Mouse (Mus musculus) mature B cell (primary cell): ENCODE data around the gene Adcy6.

Source experiments
- in situ Hi-C: fragments of 300-500 bp; cut with MboI; formaldehyde crosslinking; loops from 2 replicates; pipeline ENCODE4 v1.14.3; 2019

Gene Adcy6

DNA sequence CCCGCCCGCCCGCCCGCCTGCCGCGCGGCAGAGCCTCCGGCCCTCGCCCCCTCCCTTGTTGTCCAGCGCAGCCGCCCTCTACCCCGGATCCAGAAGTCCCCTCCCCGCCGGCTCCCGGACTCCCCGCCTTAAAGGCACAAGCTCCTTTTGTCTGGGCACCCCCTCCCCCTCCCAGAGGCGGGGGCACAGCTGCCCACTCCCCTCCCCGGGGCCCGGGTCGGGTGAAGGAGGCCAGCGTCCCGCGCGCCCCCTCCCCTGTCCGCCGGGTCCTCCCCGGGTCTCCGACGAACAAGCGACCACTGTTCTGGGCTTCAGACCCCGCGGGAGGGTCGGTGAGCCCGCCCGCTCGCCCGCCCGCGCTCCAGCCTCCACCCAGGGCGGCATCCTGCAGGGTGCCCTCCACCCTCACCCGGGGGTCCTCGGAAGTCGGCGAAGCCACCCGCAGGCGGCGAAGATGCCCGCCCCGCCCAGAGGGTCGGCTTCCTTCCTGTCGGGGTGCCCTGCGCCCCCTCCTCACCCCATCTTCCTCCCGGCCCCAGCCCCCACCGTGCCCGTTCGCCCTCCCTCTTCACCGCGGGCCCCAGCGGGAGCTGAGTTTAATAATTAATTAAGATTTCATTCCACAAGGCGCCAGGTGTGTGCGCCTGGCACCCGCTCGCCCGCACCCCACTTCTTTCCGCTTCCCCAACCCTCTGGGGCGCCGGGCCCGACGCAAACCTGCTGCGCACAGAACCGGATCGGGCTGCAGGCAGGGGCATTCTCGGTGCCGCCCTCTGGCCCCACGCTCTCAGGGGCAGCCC is at the start of gene Adcy6:
Gene Adcy6, minus strand, starts transcription at position 746 of the 800 bp plus-strand sequence.
- in situ Hi-C loops, result loop anchor here (10.0 kb wide), 1 partner anchor 105 kb away; no protein-coding TSS in a partner anchor

GRCm38 (mm10) chr15:98656982-98657751 is 47.3 kb upstream of the Adcy6 start:
- in situ Hi-C loops, result no loop called here

DNA sequence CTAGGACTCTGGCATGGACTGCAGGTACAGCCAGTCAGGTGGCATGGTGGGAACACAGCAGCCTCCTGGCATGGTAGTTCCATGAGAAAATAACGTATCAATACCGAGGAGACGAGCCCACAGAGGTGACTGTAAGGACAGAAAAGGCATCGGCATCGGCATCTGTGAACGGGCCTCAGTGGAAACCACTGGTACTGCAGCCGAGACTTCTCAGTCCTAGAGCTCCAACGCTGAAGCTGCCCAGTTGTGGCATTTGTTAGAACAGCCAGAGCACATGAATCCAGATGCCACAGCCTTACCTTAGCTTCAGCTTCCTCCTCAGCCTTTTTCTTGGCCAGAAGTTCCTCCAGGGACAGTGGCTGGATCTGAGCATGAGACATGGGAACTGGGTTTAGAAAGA is 42.3 kb upstream of the Adcy6 start:
- in situ Hi-C loops, result no loop called here

- in situ Hi-C loops, result no loop called here
Measured at GRCm38 (mm10) chr15:98651431-98651830, 41.6 kb upstream of the Adcy6 start.

DNA sequence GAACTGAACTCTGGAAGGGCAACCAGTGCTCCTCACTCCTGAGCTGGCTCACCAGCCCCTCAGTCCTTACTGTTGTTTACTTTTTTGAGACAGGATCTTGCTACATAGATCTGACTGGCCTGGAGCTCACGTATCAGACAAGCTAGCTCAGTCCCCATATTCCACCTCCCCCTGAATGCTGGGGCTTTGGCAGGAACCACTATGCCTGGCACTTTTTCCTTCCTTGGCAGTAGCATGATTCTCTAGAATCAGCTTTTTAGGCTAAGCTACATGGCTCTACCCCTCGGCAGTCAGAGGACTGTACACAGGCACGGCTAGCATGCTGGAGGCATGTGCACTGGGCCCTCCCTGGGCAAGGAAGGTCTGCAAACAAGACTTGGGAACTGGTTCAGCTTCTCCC is 38.2 kb upstream of the Adcy6 start:
- in situ Hi-C loops, result no loop called here

DNA sequence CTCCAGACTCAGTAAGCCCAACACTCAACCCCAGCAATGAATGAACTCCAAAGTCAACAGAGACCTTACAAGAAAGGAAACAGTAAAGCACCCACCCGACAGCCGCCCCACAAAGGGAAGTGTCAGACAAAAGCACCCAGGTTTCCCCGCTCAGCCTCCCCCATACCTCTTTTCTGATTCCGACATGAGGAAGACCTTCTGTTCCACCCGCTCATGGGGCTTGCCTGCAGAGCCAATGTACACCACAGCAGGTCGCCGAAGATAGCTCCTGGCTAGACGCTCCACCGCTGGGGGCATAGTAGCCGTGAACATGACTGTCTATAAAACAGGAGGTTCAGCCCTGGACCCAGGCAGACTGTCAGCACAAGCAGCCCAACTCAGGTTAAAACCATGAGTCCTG is 37.4 kb upstream of the Adcy6 start:
- in situ Hi-C loops, result no loop called here

GRCm38 (mm10) chr15:98646737-98647136 is 36.9 kb upstream of the Adcy6 start:
- in situ Hi-C loops, result no loop called here

DNA sequence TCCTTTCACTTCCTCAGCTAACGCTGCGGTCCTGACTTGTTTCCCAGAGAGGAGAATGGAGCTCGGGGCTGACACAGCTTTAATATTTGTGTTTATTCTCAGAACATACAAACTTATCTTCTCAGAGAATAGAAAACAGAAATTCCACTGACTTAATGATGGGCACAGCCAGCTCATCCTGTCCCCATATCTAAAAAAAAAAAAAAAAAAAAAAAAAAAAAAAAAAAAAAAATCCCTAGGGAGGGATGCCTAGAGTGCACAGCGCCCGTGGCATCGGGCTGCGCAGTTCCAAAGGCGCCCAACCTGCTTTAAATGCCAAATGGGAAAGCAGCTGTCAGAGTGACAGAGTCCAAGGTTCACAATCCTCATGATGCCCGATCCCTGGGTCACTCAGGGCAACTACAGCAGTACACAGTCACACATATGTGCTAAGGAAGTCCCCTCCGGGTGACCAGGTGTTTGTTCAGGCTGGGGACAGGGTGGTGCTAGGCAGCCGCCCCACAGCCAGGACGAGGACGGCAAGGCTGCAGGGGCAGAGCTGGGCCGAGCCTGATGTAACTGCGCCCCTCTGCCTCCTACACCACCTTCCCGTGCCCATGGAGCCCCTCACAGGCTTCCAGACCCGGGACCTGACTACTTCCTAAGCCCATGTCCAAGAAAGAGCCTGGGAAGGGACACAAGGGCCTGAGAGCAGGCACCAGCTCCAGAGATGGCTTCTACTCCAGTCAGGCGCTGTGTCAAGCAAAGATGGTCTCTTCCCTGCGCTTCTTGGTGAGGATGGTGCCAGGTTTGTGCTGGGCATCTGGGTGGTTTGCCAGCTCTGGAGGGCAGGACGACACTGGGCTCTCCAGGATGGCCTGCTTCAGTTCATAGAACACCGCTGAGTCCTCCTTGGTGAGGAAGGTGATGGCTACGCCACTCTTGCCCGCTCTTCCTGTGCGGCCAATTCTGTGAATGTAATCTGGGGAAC is 35.5 kb upstream of the Adcy6 start:
- in situ Hi-C loops, result no loop called here

DNA sequence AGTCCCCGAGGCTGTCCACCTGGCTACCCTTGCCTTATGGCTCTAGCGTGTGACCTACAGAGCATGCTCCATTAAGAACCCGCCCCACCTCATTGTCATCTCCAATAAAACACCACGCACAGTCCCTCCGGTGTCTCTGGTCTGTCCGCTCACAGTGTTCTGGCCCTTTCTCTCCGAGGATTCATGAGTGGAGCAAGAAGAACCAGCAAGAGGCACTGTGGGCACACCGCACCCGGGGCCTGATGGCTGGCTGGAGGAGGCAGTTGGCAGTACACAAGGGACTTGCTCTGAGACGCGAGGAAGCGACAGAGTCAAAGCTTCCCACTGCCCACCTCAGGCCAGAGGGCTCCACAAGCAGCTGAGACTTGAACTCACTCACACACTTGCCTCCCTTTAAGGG is 34.5 kb upstream of the Adcy6 start:
- in situ Hi-C loops, result no loop called here

DNA sequence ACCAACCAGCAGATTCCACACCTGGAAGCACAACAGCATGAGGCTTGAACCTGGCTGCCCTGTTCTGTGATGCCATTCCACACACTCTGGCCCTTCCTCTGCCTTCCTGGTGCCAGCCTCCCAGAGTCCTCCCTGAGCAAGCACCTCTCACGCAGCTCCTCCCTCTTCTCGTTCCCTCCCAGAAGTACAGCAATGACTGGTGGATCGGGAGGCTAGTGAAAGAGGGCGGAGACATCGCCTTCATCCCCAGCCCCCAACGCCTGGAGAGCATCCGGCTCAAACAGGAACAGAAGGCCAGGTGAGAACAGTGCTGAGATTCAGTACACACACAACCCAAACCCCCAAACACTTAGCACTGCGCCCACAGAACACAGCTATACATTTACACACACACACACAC is 30.3 kb upstream of the Adcy6 start:
- in situ Hi-C loops, result no loop called here

GRCm38 (mm10) chr15:98637155-98637554 is 27.3 kb upstream of the Adcy6 start:
- in situ Hi-C loops, result no loop called here

GRCm38 (mm10) chr15:98636517-98636916 is 26.6 kb upstream of the Adcy6 start:
- in situ Hi-C loops, result no loop called here

GRCm38 (mm10) chr15:98635291-98635841 is 25.5 kb upstream of the Adcy6 start:
- in situ Hi-C loops, result no loop called here

DNA sequence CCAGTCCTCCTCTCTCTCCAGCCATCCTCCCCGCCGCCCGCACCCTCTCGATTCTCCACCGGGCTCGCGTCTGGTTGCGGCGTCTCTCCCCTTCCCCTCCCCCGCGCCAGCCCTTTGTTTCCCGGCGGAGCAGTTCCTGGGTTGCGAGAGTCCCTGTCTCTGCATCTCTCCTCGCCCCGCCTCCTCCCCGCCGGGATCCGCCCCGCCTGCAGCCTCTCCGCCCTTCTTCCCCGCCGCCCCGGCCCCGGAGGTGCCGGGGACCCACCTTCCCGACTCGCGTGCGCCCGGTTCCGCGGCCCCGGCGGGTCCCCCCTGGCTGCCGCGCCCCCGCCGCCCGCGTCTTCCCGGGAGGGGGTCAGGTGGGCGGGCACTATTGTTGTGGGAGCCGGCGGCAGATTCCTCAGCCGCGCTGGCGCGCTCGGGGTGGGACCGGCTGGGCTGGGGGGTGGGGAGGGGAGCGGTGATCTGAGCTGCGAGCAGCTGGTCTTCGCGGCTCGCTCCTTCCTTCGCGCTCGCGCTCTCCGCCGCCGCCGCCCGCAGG is 24.7 kb upstream of the Adcy6 start:
- in situ Hi-C loops, result no loop called here

- in situ Hi-C loops, result no loop called here
Measured at GRCm38 (mm10) chr15:98633822-98634470, 24.1 kb upstream of the Adcy6 start.

- in situ Hi-C loops, result no loop called here
Measured at GRCm38 (mm10) chr15:98632921-98633320, 23.0 kb upstream of the Adcy6 start.

- in situ Hi-C loops, result no loop called here
Measured at GRCm38 (mm10) chr15:98632107-98632744, 22.4 kb upstream of the Adcy6 start.

- in situ Hi-C loops, result no loop called here
Measured at GRCm38 (mm10) chr15:98631493-98631892, 21.6 kb upstream of the Adcy6 start.

DNA sequence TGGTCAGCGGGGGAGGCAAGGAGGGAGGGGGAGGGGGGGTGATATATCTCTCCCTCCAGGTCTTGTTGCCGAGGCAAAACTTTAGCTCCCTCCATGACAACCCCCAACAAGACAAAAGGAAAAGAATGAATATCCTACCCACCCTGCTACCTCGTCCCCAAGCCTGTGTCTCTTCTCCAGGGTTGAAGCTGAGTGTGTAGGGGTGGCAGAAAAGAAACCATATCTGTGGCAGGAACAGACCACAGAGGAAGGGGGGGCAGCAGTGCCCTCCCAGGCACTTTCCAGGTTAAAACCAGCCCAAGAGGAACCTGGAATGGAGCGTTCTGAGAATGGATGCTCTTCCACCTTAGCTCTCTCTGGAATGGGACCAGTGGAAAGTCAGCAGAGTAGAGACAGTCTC is 20.7 kb upstream of the Adcy6 start, which contains the start of gene Cacnb3:
Gene Cacnb3, plus strand, starts transcription at position 301 of the 400 bp plus-strand sequence.
- in situ Hi-C loops, result no loop called here

GRCm38 (mm10) chr15:98629464-98629863 is 19.6 kb upstream of the Adcy6 start:
- in situ Hi-C loops, result no loop called here
